Mouse (Mus musculus) hindbrain, postnatal 0 days (tissue): ENCODE measurements around the gene Cavin4. TPM values are rescaled to one million over a fixed set of nuclear protein-coding genes. Genes with fewer than 3 reads are reported as not detected.
A peak's percentile ranks its signal among the peaks of the same experiment; 100 is the strongest.

Experiments used
- ATAC-seq: fragments of 200-750 bp; cut with Nextera tagmentation; 2 replicates; pipeline ENCODE4 v1.8.0; 2017; ENCODE audit warnings: mild to moderate bottlenecking, moderate TSS enrichment, moderate library complexity
- DNase-seq: peaks from one replicate; pipeline ENCODE4 v3.0.0-alpha.2; 2015; ENCODE audit warnings: low spot score
- H3K27ac ChIP-seq: fragments of 300-500 bp; sonication (generic); 2 replicates; pipeline ENCODE4 v1.5.1; 2014; ENCODE audit warnings: mild to moderate bottlenecking
- H3K27me3 ChIP-seq: fragments of 300-500 bp; sonication (generic); 2 replicates; pipeline ENCODE4 v1.6.1; 2014; ENCODE audit warnings: low read length, mixed read lengths; ENCODE audit not compliant: insufficient read depth
- H3K36me3 ChIP-seq: fragments of 300-500 bp; sonication (generic); 2 replicates; pipeline ENCODE4 v1.6.1; 2014; ENCODE audit warnings: low read length, mixed read lengths; ENCODE audit not compliant: insufficient read depth
- H3K4me1 ChIP-seq: fragments of 300-500 bp; sonication (generic); 2 replicates; pipeline ENCODE4 v1.6.1; 2014; ENCODE audit warnings: antibody characterized with exemption, low read length, mixed read lengths; ENCODE audit not compliant: insufficient read depth
- H3K4me2 ChIP-seq: fragments of 300-500 bp; sonication (generic); 2 replicates; pipeline ENCODE4 v1.6.1; 2014; ENCODE audit warnings: low read depth, mild to moderate bottlenecking, low read length, moderate library complexity, mixed read lengths
- H3K4me3 ChIP-seq: fragments of 300-500 bp; sonication (generic); 2 replicates; pipeline ENCODE4 v1.5.1; 2014; ENCODE audit warnings: low read length
- H3K9ac ChIP-seq: fragments of 300-500 bp; sonication (generic); replicated peaks from 2 replicates; pipeline ENCODE4 v1.6.1; 2014; ENCODE audit warnings: mild to moderate bottlenecking, low read length, moderate library complexity, mixed read lengths
- H3K9me3 ChIP-seq: fragments of 300-500 bp; sonication (generic); 2 replicates; pipeline ENCODE4 v1.6.1; 2016; ENCODE audit warnings: low read length, mixed read lengths
- CTCF ChIP-seq: IDR thresholded peaks from 2 replicates; pipeline ENCODE4 v1.5.1; 2016; ENCODE audit warnings: antibody characterized with exemption, control low read depth, low read depth
- WGBS: fragments of 180-500 bp; shearing (Covaris S2); extraction: QIAGEN DNeasy Blood & Tissue Kit; methylation state at CpG from one replicate; pipeline ENCODE4 v1.1.7; 2014; 5-methylcytosine and 5-hydroxymethylcytosine counted together
- polyA plus RNA-seq: library from polyadenylated mRNA; unstranded; fragments of >200 nt; fragmentation: Nextera tagmentation; extraction: Ambion mirVana; gene quantifications from 2 replicates; pipeline ENCODE4 v1.2.1, GENCODE M21; 2015
- total RNA-seq: library from RNA; depleted of rRNA; stranded (reverse); fragments of >200 nt; gene quantifications from 2 replicates; pipeline ENCODE4 v1.2.3, GENCODE M21; 2014

The Cavin4 gene
- total and polyA plus RNA-seq, 2 experiments from 2014 or later, result 0.42 to 0.95 TPM

DNA sequence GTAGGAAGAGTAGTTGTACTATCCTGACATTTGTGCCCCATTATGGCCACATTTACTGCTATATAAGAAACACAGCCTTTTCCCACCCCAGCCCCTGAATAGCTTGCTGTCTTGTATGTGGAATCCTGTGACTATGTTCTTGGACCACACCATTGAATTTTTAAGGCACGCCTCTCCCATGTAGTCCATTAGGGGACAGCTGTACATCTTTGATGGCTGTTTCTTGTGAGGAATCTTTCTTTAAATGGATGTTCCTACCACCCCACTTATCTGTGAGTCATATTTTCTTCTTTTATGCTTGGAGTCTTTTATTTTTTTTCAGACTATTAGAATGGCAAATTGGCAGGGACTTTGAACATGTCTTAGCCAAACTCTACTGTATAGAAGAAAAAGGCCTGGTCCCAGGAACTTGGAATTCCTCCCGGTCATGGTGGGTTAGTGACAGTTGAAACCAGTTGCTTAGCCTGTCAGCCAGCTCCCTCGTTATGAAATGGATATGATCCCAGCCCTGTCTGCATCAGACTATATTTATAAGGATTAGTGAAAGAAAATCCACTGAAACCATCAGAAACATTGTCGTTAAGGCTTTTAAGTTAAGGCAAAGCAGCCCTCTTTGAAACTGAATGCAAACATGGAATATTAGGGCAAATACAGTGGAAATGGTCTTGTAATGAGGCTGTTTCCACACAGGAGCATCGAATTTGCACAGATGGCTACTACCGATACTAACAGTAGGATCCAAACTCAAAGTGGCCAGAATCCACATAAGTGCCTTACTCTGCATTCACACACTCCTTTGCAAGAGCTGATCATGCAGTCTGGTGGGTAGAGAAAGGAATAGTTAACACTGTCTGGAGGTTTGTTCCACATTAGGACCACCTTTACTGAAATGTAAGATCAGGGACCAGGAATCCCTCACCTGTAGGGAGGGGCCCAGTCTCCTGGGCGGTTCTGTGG lies 2.4 kb upstream of the Cavin4 start:
- H3K4me2 ChIP-seq, result no peak overlapping the region
- H3K4me3 ChIP-seq, result no peak overlapping the region
- TF ChIP-seq CTCF, result no peak
- no peaks in the 10 kb centered on the region for H3K4me1 ChIP-seq
- no peaks in the 10 kb centered on the region for H3K9me3 ChIP-seq
- H3K27me3 ChIP-seq, result no peaks in the 10 kb centered on the region
- H3K36me3 ChIP-seq, result peaks cover 15% of the 10 kb centered on the region
- ATAC-seq (0 out of 2 replicates have a peak, but pooled peaks have one; percentile 69), DNase-seq (peak; percentile 41)
- H3K9ac ChIP-seq, result no peak overlapping the region
- WGBS, result 70% methylated on average over 7 of the region's 7 CpGs
- H3K27ac ChIP-seq, result peak overlapping the region; percentile 22; the same call in 1 of the 2 replicates

DNA sequence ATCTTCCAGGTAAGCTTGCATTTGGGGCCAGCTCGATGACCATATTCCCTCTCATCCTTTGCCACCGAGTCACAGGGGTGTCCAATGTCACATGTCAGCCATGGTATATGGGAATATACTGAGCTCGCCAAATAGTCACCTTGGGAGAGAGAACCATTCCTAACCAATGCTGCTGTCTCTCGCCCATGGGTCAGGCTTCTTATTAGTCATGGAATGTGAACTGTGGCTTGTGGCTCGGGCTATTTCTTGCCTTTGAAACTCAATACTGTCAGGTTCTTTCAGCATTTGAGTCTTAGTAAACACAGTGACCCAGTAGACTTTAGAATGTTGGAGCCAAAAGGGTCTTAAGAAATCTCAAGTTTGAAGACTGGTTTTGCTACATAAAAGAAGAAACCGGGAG lies 707 bp downstream of the Cavin4 start:
- Histone ChIP-seq H3K36me3 (peaks cover 10% of the 10 kb centered on the region; the same call in 1 of the 2 replicates), H3K9ac (no peak overlapping the region), H3K4me3 (no peak overlapping the region), H3K27me3 (no peaks in the 10 kb centered on the region), H3K27ac (no peak overlapping the region), H3K4me1 (no peaks in the 10 kb centered on the region), H3K4me2 (no peak overlapping the region), H3K9me3 (no peaks in the 10 kb centered on the region)
- DNase-seq (no peak), ATAC-seq (no peak)
- 95% methylated on average over 6 of the region's 6 CpGs for WGBS
- no peak for TF ChIP-seq CTCF

DNA sequence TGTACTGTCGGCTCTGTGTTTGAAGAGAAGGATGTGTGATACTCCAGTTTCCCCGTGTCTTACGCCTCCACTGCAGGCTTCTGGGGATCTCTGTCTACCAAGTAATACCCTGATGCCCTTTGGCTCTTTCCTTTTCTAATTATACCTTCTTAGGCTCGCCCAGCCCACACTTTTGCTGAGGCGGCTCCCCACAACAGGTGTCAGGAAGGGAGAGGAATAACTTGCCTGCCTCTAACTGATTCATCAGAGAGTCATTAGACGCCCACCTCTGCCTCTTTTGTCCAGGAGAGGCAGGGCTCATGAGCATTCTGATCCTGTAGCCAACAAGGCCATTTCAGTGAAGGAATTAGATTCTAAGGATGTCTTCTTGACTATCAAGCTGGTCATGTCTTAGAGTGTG lies 4.0 kb downstream of the Cavin4 start:
- DNase-seq, result no peak
- no peaks in the 10 kb centered on the region for H3K9me3 ChIP-seq
- no peak overlapping the region for H3K4me3 ChIP-seq
- no peak overlapping the region for H3K27ac ChIP-seq
- H3K27me3 ChIP-seq, result no peaks in the 10 kb centered on the region
- H3K36me3 ChIP-seq, result peaks cover 14% of the 10 kb centered on the region; the same call in 1 of the 2 replicates
- 89% methylated on average over 6 of the region's 6 CpGs for WGBS
- no peaks in the 10 kb centered on the region for H3K4me1 ChIP-seq
- no peak overlapping the region for H3K9ac ChIP-seq
- H3K4me2 ChIP-seq, result no peak overlapping the region
- TF ChIP-seq CTCF, result no peak
- ATAC-seq, result no peak

DNA sequence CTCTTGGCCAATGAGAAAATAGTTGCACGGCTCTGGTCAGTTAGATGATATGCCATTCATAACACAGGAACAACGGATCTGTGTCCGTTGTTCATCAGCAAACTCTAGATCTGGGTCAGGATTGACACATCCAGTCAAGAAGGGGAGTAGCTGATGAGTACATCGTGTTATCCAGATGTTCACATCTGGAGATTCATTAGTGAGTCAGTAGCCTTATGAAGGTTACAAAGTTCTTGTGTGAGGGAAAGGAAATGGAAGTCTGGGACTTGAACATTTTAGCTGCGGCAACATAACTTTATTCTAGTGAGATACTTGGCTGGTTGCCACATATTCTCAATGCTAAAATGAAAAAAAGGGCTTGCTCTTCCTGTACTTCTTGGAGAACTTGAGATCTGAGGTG lies 9.6 kb downstream of the Cavin4 start:
- Histone ChIP-seq H3K9me3 (no peaks in the 10 kb centered on the region), H3K9ac (no peak overlapping the region), H3K27me3 (no peaks in the 10 kb centered on the region), H3K4me1 (no peaks in the 10 kb centered on the region), H3K27ac (no peak overlapping the region), H3K4me3 (no peak overlapping the region), H3K36me3 (peaks cover 27% of the 10 kb centered on the region; the same call in 1 of the 2 replicates), H3K4me2 (no peak overlapping the region)
- no peak for ATAC-seq
- no peak for TF ChIP-seq CTCF
- DNase-seq, result no peak
- WGBS, result 89% methylated on average over 5 of the region's 5 CpGs

DNA sequence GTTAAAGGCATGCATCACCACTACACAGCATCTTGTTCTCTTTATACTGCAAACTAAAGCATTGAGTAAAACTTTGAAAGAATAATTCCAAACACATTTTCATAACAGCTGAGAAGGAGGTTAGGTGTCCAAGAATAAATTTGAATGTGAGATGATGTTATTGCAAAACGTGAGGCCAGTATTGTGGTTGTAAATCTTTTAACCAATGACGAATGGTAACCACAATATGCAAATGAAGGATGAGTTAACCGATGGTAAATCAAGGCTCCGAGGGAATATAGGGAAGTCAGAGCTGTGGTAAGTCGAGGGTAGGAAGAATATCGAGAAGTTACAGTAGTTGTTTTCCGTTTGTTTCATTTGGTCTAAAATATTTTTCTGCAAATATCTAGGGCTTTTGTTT lies 11.1 kb downstream of the Cavin4 start:
- no peak overlapping the region for H3K4me2 ChIP-seq
- no peak overlapping the region for H3K4me3 ChIP-seq
- WGBS, result 90% methylated on average over 7 of the region's 7 CpGs
- no peak overlapping the region for H3K9ac ChIP-seq
- no peaks in the 10 kb centered on the region for H3K27me3 ChIP-seq
- no peaks in the 10 kb centered on the region for H3K9me3 ChIP-seq
- ATAC-seq (no peak), DNase-seq (no peak)
- H3K4me1 ChIP-seq, result no peaks in the 10 kb centered on the region
- peaks cover 27% of the 10 kb centered on the region; the same call in 1 of the 2 replicates for H3K36me3 ChIP-seq
- no peak overlapping the region for H3K27ac ChIP-seq
- no peak for TF ChIP-seq CTCF

DNA sequence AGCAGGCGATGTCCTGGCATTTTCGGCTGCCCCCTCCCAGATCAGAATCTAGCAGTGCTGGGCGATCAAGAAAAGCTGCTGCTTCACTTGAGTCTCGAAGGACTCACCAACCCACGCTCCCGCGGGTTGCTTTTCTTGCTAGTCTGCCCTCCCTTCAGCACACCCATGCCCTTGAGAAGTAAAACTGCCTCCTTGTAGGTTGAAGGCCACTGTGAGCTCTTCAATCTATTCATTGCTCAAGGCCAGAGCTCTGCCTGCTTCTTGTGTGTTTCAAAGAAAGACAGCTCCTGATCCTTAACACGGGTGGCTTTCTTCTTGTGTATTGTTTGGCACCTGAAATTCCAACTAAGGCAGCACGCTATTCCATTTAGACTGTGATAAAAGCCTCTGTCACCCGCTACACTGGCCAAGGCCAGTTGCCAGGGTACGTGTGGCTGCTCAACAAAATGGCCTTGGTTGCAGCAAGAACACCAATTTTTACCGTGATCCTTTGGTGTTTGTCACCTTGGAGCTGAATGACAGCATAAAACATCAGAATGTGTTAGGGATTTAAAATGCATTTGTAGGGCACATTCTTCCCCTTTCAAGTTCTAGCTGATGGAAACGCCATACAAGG lies 13.4 kb downstream of the Cavin4 start:
- H3K4me2 ChIP-seq, result no peak overlapping the region
- no peak overlapping the region for H3K27ac ChIP-seq
- H3K4me3 ChIP-seq, result no peak overlapping the region
- no peak for ATAC-seq
- H3K27me3 ChIP-seq, result no peaks in the 10 kb centered on the region
- peaks cover 24% of the 10 kb centered on the region; the same call in 1 of the 2 replicates for H3K36me3 ChIP-seq
- no peaks in the 10 kb centered on the region for H3K9me3 ChIP-seq
- no peak for DNase-seq
- no peak for TF ChIP-seq CTCF
- H3K4me1 ChIP-seq, result no peaks in the 10 kb centered on the region
- H3K9ac ChIP-seq, result no peak overlapping the region
- 85% methylated on average over 13 of the region's 13 CpGs for WGBS
